Mouse (Mus musculus) spleen, adult 2 months (tissue): ENCODE results near the gene Selenon.

Experiments
- CTCF ChIP-seq: fragments of 200-500 bp; IDR thresholded peaks from 2 replicates; pipeline ENCODE4 v1.5.1; 2011; ENCODE audit warnings: mild to moderate bottlenecking, inconsistent platforms; ENCODE audit not compliant: insufficient read depth, insufficient read length, insufficient replicate concordance; ENCODE audit errors: extremely low read depth
- POLR2A ChIP-seq: fragments of 200-500 bp; IDR thresholded peaks from 2 replicates; pipeline ENCODE4 v1.6.1; 2011; ENCODE audit warnings: low read depth, low read length, inconsistent platforms

DNA sequence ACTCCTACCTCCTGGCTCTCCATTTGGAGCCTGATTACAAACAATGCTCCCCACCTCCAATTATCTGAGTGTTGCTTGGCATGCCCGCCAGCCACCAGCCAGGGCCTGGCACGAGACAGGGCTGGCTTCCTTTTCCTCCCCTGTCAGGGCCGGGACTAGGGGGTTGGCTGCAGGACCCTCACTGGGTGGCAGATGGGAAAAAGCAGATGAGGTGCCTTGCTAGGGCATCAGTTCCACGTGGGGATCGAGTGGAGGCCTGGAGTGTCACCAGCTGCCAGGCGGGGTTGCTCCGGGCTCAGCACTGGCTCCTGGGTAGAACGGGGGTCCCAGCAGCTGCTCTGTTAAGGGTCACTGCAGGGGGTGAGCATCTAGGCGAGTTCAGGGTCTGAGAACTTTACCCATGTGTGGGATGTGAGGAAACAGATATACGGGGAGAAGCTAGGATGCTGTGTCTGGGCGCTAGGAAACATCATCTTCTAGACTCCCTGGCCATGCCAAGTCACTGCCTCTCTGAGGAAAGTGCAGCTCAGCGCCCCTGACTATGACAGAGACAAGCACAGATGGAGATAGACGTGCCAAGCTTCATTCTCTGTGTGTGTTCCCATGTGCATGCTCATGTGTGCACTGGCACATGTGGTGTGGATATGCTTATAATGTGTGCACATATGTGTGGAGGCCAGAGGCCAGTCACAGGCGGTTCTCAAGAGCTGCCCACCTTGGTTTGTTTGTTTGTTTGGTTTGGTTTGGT lies 18.9 kb upstream of the Selenon start:
- TF ChIP-seq CTCF (no peak), POLR2A (no peak)
